Mouse (Mus musculus): ENCODE results near the gene Ptgds. TPM values are rescaled to one million over a fixed set of nuclear protein-coding genes. Genes with fewer than 3 reads are reported as not detected.

Gene Ptgds
- polyA plus RNA-seq, 1 experiment from 2014 or later: not detected

- Histone ChIP-seq H3K4me1 (ENCODE audit: control insufficient read depth, insufficient read depth, low read length) (peaks cover 6% of the 10 kb centered on the region), H3K27ac (replicated peaks; ENCODE audit: low read depth, low read length) (peak within 1 kb of the TSS; percentile 47; the same call in 1 of the 2 replicates), H3K4me3 (ENCODE audit: low read depth, low read length) (peak within 1 kb of the TSS; percentile 74), H3K36me3 (ENCODE audit: control insufficient read depth, insufficient read depth, low read length) (no peaks in the 10 kb centered on the region; the same call in 1 of the 2 replicates), H3K4me2 (ENCODE audit: low read depth, severe bottlenecking) (peak within 1 kb of the TSS; percentile 90), H3K27me3 (ENCODE audit: control insufficient read depth, insufficient read depth, low read length) (no peaks in the 10 kb centered on the region), H3K9ac (ENCODE audit: low read length) (peak within 1 kb of the TSS; percentile 68), H3K9me3 (ENCODE audit: control insufficient read depth, low read length) (no peaks in the 10 kb centered on the region)
- peak; percentile 83 for ATAC-seq (ENCODE audit: insufficient number of reproducible peaks, low FRiP score, low TSS enrichment, low read depth)
- DNase-seq (ENCODE audit: low spot score): peak; percentile 89
- WGBS: under 1% methylated on average over 48 of the region's 48 CpGs
These were observed 9.1 kb downstream of the Ptgds start, which contains the start of gene Paxx for GRCm38 (mm10) chr2:25460551-25461309. Gene Paxx, minus strand, starts transcription at chr2:25461094.

DNA sequence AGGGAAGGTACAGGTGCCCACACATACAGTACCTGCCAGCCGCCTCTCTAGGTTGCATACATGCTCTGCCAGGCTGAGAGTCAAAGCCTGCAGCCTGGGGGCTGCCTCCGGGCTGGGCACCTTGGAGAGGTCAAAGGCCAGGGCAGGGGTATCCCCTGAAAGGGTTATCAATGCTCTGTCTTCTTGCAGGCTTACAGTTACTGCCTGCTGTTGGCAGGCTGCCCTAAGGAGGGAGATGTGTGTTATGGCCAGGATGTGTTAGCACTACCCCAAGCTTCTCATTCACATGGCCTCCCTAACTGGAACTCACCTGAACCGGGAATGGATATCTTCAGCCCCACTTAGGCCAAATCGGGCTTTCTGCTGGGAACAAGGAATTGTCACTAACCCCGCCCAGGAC is 9.7 kb downstream of the Ptgds start:
- peak overlapping the region; percentile 68 for H3K9ac ChIP-seq (ENCODE audit: low read length)
- H3K36me3 ChIP-seq (ENCODE audit: control insufficient read depth, insufficient read depth, low read length): no peaks in the 10 kb centered on the region; the same call in 1 of the 2 replicates
- H3K4me1 ChIP-seq (ENCODE audit: control insufficient read depth, insufficient read depth, low read length): peaks cover 4% of the 10 kb centered on the region
- DNase-seq (ENCODE audit: low spot score) (no peak), ATAC-seq (ENCODE audit: insufficient number of reproducible peaks, low FRiP score, low TSS enrichment, low read depth) (no peak)
- H3K9me3 ChIP-seq (ENCODE audit: control insufficient read depth, low read length): no peaks in the 10 kb centered on the region
- WGBS: 40% methylated on average over 5 of the region's 5 CpGs
- peak overlapping the region; percentile 90 for H3K4me2 ChIP-seq (ENCODE audit: low read depth, severe bottlenecking)
- H3K4me3 ChIP-seq (ENCODE audit: low read depth, low read length): peak overlapping the region; percentile 74
- no peak overlapping the region; the same call in 1 of the 2 replicates for H3K27ac ChIP-seq (replicated peaks; ENCODE audit: low read depth, low read length)
- no peaks in the 10 kb centered on the region for H3K27me3 ChIP-seq (ENCODE audit: control insufficient read depth, insufficient read depth, low read length)

DNA sequence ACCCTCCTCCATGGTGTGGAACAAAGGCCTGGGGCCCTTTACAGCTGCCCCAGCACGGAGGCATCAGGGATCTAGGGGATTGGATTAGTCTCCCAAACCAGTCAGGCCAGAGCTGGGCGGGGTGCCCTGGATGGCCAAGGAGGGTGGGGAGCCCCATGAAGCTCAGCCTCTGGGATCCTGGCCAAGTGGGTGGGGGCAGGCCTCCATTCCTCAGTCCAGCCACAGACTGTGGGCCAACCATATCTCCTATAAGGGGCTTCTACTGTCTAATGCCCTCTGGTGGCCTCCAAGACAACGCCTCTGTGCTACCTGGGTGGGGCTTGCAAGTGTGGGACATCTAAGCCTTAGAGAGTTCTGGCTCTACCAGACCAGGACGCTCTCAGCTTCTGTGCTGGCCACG is 10.9 kb downstream of the Ptgds start:
- 74% methylated on average over 5 of the region's 5 CpGs for WGBS
- H3K4me3 ChIP-seq (ENCODE audit: low read depth, low read length): no peak overlapping the region
- no peak overlapping the region for H3K9ac ChIP-seq (ENCODE audit: low read length)

DNA sequence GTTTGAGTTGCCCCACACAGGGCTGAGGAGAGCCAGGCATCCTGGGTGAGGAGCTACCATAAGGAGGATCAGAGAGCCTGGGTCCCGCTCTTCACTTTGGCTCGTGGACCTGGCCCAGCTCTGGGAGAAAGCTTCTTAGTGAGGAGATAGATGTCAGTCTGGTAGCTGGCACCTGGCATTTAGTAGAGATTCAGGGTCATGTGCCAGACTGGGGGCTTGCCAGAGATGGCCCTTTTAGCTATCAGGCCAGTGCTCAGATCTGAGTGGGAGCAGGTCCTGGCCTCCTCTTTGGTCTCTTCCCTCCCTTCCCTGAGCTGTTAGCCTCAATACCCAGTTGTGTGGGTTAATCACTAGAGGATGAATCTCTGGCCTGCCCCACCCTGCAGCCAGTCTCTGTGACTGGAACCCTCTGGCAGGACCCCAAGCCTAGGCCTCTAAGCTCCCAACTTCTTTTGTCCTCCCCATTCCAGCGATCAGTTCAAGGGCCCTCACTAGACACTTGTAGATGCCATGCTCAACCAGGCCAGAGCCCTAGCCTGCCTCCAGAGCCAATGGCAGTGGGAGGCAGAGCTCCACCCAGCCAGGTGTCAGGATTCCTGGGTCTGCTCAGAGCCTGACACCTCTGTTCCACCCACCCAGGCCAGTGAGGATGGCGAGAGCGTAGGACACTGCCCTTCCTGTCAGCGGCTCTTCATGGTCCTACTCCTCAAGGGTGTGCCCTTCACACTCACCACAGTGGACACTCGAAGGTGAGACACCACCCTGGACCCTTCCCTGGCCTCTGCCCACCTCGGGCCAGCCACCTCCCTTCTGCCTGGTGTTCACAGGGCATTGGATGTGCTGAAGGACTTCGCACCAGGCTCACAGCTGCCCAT is 12.6 kb downstream of the Ptgds start:
- no peak for DNase-seq (ENCODE audit: low spot score)

More for the DNA sequence above, 10.9 kb downstream of the Ptgds start:
- H3K9me3 ChIP-seq (ENCODE audit: control insufficient read depth, low read length): no peaks in the 10 kb centered on the region
- no peaks in the 10 kb centered on the region; the same call in 1 of the 2 replicates for H3K36me3 ChIP-seq (ENCODE audit: control insufficient read depth, insufficient read depth, low read length)
- H3K27ac ChIP-seq (replicated peaks; ENCODE audit: low read depth, low read length): no peak overlapping the region
- ATAC-seq (ENCODE audit: insufficient number of reproducible peaks, low FRiP score, low TSS enrichment, low read depth): no peak
- no peak for DNase-seq (ENCODE audit: low spot score)
- no peak overlapping the region for H3K4me2 ChIP-seq (ENCODE audit: low read depth, severe bottlenecking)
- peaks cover 4% of the 10 kb centered on the region for H3K4me1 ChIP-seq (ENCODE audit: control insufficient read depth, insufficient read depth, low read length)
- no peaks in the 10 kb centered on the region for H3K27me3 ChIP-seq (ENCODE audit: control insufficient read depth, insufficient read depth, low read length)

DNA sequence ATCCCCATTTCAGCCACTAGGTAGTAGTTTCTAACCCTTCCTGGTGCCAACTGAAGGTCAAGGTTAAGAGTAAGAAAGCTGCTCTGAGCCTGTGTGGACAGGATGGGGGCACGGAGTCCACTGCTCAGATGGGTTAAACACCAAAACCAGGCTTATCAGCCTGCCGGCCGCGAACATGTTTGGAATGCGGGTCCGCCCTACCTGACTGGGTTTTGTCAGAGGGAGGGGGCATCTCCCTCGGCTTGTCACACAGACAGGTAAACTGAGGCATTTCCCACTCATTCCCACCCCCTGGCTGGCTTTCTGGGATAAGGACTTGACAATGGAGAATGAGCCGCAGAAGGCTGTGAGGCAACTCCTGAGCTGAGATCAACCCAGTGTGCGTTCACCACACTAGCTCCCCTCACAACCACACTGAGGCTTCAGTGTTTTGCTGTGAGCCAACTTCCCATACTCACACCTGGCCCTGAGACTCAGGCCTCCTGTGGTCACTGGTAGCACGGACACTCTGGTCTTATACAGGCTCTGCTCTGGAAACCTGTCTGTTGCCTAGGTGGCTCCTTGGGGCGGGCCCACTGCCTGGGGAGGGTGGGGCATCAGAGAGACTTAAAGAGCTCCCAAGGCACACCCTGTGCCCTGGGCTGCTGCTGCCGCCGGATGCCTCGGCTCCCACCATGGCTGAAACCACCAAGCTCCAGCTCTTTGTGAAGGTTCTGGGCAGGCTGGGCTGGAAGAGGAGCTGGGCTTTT is 13.5 kb downstream of the Ptgds start, which contains the start of gene Clic3:
TSS of gene Clic3 (plus strand) at position 634 of the 749 bp plus-strand sequence.
- no peak within 1 kb of the TSS for H3K4me2 ChIP-seq (ENCODE audit: low read depth, severe bottlenecking)
- WGBS: 57% methylated on average over 14 of the region's 14 CpGs
- H3K27me3 ChIP-seq (ENCODE audit: control insufficient read depth, insufficient read depth, low read length): no peaks in the 10 kb centered on the region
- H3K4me3 ChIP-seq (ENCODE audit: low read depth, low read length): no peak within 1 kb of the TSS
- ATAC-seq (ENCODE audit: insufficient number of reproducible peaks, low FRiP score, low TSS enrichment, low read depth): no peak
- no peak within 1 kb of the TSS for H3K9ac ChIP-seq (ENCODE audit: low read length)
- H3K9me3 ChIP-seq (ENCODE audit: control insufficient read depth, low read length): no peaks in the 10 kb centered on the region
- H3K27ac ChIP-seq (replicated peaks; ENCODE audit: low read depth, low read length): no peak within 1 kb of the TSS
- DNase-seq (ENCODE audit: low spot score): no peak
- H3K4me1 ChIP-seq (ENCODE audit: control insufficient read depth, insufficient read depth, low read length): peaks cover 4% of the 10 kb centered on the region
- no peaks in the 10 kb centered on the region; the same call in 1 of the 2 replicates for H3K36me3 ChIP-seq (ENCODE audit: control insufficient read depth, insufficient read depth, low read length)

More for the DNA sequence above, 12.6 kb downstream of the Ptgds start:
- no peaks in the 10 kb centered on the region for H3K27me3 ChIP-seq (ENCODE audit: control insufficient read depth, insufficient read depth, low read length)
- 86% methylated on average over 9 of the region's 9 CpGs for WGBS
- no peak overlapping the region for H3K9ac ChIP-seq (ENCODE audit: low read length)
- no peaks in the 10 kb centered on the region; the same call in 1 of the 2 replicates for H3K36me3 ChIP-seq (ENCODE audit: control insufficient read depth, insufficient read depth, low read length)
- H3K4me3 ChIP-seq (ENCODE audit: low read depth, low read length): no peak overlapping the region
- no peak overlapping the region for H3K4me2 ChIP-seq (ENCODE audit: low read depth, severe bottlenecking)
- no peak for ATAC-seq (ENCODE audit: insufficient number of reproducible peaks, low FRiP score, low TSS enrichment, low read depth)
- H3K9me3 ChIP-seq (ENCODE audit: control insufficient read depth, low read length): no peaks in the 10 kb centered on the region
- H3K4me1 ChIP-seq (ENCODE audit: control insufficient read depth, insufficient read depth, low read length): peaks cover 4% of the 10 kb centered on the region
- H3K27ac ChIP-seq (replicated peaks; ENCODE audit: low read depth, low read length): no peak overlapping the region

- WGBS: 59% methylated on average over 1 of the region's 1 CpGs
- DNase-seq (ENCODE audit: low spot score) (no peak), ATAC-seq (ENCODE audit: insufficient number of reproducible peaks, low FRiP score, low TSS enrichment, low read depth) (no peak)
- no peak overlapping the region for H3K27ac ChIP-seq (replicated peaks; ENCODE audit: low read depth, low read length)
- H3K27me3 ChIP-seq (ENCODE audit: control insufficient read depth, insufficient read depth, low read length): no peaks in the 10 kb centered on the region
- H3K9ac ChIP-seq (ENCODE audit: low read length): no peak overlapping the region
- no peaks in the 10 kb centered on the region for H3K9me3 ChIP-seq (ENCODE audit: control insufficient read depth, low read length)
- no peaks in the 10 kb centered on the region for H3K4me1 ChIP-seq (ENCODE audit: control insufficient read depth, insufficient read depth, low read length)
- no peak overlapping the region for H3K4me3 ChIP-seq (ENCODE audit: low read depth, low read length)
- H3K4me2 ChIP-seq (ENCODE audit: low read depth, severe bottlenecking): no peak overlapping the region
- no peaks in the 10 kb centered on the region for H3K36me3 ChIP-seq (ENCODE audit: control insufficient read depth, insufficient read depth, low read length)
These were observed 16.9 kb downstream of the Ptgds start for GRCm38 (mm10) chr2:25452951-25453350.

GRCm38 (mm10) chr2:25450853-25451647 is 18.8 kb downstream of the Ptgds start:
- H3K27ac ChIP-seq (replicated peaks; ENCODE audit: low read depth, low read length): no peak overlapping the region
- H3K9me3 ChIP-seq (ENCODE audit: control insufficient read depth, low read length): no peaks in the 10 kb centered on the region
- whole genome bisulfite sequencing: 87% methylated on average over 8 of the region's 8 CpGs
- no peaks in the 10 kb centered on the region for H3K4me1 ChIP-seq (ENCODE audit: control insufficient read depth, insufficient read depth, low read length)
- ATAC-seq (ENCODE audit: insufficient number of reproducible peaks, low FRiP score, low TSS enrichment, low read depth): no peak
- no peaks in the 10 kb centered on the region for H3K27me3 ChIP-seq (ENCODE audit: control insufficient read depth, insufficient read depth, low read length)
- no peak for DNase-seq (ENCODE audit: low spot score)
- no peak overlapping the region for H3K4me2 ChIP-seq (ENCODE audit: low read depth, severe bottlenecking)
- no peaks in the 10 kb centered on the region for H3K36me3 ChIP-seq (ENCODE audit: control insufficient read depth, insufficient read depth, low read length)
- H3K4me3 ChIP-seq (ENCODE audit: low read depth, low read length): no peak overlapping the region
- no peak overlapping the region for H3K9ac ChIP-seq (ENCODE audit: low read length)
